Mouse (Mus musculus) erythroid progenitor cell, adult 5-6 weeks (primary cell): ENCODE data around the gene Acap2. TPM values are rescaled to one million over a fixed set of nuclear protein-coding genes. Genes with fewer than 3 reads are reported as not detected.
A peak's percentile ranks its signal among the peaks of the same experiment; 100 is the strongest.

Experiments used
- ATAC-seq: replicated peaks from 2 replicates; pipeline ENCODE4 v1.8.0; 2016; ENCODE audit warnings: moderate number of reproducible peaks, mild to moderate bottlenecking, moderate TSS enrichment, inconsistent platforms; ENCODE audit not compliant: poor library complexity, low FRiP score, severe bottlenecking
- total RNA-seq, 2 experiments: library from RNA; stranded (forward) in 1 of 2; stranded (reverse) in 1 of 2; fragments of 150-400 nt in 1 of 2; fragments of 186-747, 209-891 nt in 1 of 2; gene quantifications; 2 replicates each; pipeline versions ENCODE4 v1.2.3 to v1.2.4; 2015 to 2017; ENCODE audit warnings: low replicate concordance in 2 of 2

Gene Acap2
- total RNA-seq, 2 experiments from 2014 or later: 8.7 to 13.4 TPM

DNA sequence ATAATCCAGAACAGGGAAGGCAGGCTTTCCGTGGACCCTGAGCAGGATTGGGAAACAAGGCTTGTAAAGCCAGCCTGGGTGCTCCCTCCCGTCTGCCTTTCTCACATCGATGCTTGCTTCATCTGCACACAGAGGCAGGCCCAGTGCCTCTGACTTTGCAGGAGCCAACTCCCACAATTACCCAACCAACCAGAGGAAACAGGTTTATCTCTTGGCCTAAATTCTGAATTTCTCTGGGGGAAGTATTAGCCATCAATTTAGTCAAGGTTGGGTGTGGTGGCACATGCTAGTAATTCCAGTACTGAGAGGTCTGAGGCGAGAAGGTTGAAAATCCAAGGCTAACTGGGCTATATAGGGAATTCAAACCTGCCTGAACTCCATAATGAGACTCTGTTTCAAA lies 9.4 kb upstream of the Acap2 start:
- no peak for ATAC-seq

GRCm38 (mm10) chr16:31209911-31210310 lies 8.9 kb upstream of the Acap2 start:
- no peak for ATAC-seq

DNA sequence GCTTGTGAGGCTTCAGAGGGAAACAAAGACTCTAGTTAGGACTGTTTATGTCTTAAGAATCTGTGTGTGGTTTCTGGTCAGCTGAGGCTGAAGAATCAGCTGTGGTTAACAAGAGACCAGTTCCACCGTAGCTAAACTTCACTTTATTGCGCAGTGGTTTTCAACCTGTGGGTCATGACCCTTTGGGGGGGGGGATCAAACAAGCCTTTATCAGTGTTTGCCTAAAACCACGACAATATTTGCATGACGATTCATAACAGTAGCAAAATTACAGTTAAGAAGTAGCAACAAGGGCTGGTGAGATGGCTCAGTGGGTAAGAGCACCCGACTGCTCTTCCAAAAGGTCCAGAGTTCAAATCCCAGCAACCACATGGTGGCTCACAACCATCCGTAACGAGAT lies 4.7 kb upstream of the Acap2 start:
- no peak for ATAC-seq

DNA sequence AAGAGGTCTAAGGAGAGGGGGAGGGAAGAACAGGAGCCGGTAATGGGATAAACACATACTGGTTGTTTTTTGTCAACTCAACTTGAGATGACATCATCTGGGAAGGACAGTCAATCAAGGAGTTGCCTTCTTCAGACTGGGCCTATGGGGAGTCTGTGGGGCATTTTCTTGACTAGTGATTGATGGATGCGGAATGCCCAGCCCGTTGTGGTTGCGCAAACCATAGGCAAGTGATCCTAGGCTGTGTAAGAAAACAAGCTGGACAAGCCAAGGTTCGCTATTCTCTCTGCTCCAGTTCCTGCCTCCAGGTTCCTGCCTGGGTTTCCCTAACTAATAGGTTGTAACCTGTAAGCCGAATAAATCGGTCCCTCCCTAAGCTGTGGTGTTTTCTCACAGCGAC lies 4.1 kb upstream of the Acap2 start:
- no peak for ATAC-seq

DNA sequence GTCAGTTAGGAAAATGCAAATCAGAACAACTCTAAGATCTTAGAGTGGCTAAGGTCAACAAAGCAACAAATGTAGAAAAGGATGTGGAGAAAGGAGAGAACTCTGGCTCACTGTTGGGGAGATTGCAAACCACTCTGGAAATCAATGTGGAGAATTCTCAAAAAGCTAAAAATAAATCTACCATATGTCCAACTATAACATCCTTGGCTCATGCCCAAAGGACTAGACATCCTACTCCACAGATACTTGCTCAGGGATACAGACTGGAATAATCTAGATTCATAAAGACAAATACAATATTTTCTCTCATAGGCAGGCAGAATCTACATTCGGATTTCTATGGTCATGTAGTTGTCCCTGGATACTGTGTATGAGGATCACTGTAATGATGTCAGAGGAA lies 3.2 kb upstream of the Acap2 start:
- ATAC-seq: no peak

GRCm38 (mm10) chr16:31201704-31202103 lies 659 bp upstream of the Acap2 start:
- no peak for ATAC-seq

- ATAC-seq: peak; percentile 52; the same call in 1 of the 2 replicates
Measured at GRCm38 (mm10) chr16:31199926-31200789, 887 bp downstream of the Acap2 start.

DNA sequence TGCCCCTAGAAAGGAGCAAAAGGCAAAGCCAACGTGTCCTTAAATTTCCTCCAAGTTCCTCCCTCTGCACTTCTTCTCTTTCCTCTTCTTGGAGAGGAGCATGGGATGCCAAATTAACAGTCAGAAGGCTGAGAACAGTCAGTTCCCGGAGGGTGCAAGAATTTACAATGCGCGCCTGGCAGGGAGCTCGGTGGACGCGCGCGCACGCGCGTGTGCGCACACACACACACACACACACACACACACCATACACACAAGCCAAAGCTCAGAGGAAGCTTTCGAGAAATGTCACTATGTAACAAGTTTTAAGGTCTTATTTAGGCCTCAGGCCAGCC lies 1.5 kb downstream of the Acap2 start:
- no peak for ATAC-seq

- ATAC-seq: no peak
Measured at GRCm38 (mm10) chr16:31196971-31197370, 4.1 kb downstream of the Acap2 start.

GRCm38 (mm10) chr16:31192526-31192925 lies 8.5 kb downstream of the Acap2 start:
- no peak for ATAC-seq

- ATAC-seq: no peak
Measured at GRCm38 (mm10) chr16:31191818-31192217, 9.2 kb downstream of the Acap2 start.

- ATAC-seq: no peak
Measured at GRCm38 (mm10) chr16:31190426-31190825, 10.6 kb downstream of the Acap2 start.

GRCm38 (mm10) chr16:31189291-31189690 lies 11.8 kb downstream of the Acap2 start:
- ATAC-seq: no peak

GRCm38 (mm10) chr16:31188799-31189198 lies 12.2 kb downstream of the Acap2 start:
- no peak for ATAC-seq

- no peak for ATAC-seq
Measured at GRCm38 (mm10) chr16:31188270-31188669, 12.8 kb downstream of the Acap2 start.

- no peak for ATAC-seq
Measured at GRCm38 (mm10) chr16:31187192-31187591, 13.9 kb downstream of the Acap2 start.

DNA sequence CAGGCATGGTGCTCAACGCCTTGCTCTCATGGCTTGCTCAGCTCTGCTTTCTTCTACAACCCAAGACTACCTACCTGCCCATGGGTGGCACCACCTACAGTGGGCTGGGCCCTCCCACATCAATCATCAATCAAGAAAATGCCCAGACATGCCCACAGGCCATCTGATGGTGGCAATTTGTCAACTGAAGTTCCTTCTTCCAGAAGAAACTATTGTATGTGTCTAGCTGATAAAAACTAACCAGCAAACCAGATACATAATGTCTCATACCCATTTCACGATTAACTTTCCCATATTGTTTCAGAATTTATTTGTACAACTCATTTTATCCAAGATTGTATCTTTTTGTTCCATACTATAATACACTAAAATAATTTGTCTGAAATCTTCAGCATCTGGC lies 15.3 kb downstream of the Acap2 start:
- ATAC-seq: no peak

- ATAC-seq: no peak
Measured at GRCm38 (mm10) chr16:31184727-31185126, 16.3 kb downstream of the Acap2 start.

- ATAC-seq: no peak
Measured at GRCm38 (mm10) chr16:31182576-31182975, 18.5 kb downstream of the Acap2 start.

GRCm38 (mm10) chr16:31180843-31181242 lies 20.2 kb downstream of the Acap2 start:
- no peak for ATAC-seq

GRCm38 (mm10) chr16:31179384-31179783 lies 21.7 kb downstream of the Acap2 start:
- no peak for ATAC-seq
